Mouse (Mus musculus) lung, adult 2 months (tissue): ENCODE results near the gene Tead4.

Experiments
- CTCF ChIP-seq: fragments of 200-500 bp; IDR thresholded peaks from 2 replicates; pipeline ENCODE4 v1.5.1; 2011; ENCODE audit warnings: mild to moderate bottlenecking, low read length, control low read depth; ENCODE audit not compliant: insufficient read depth
- POLR2A ChIP-seq: fragments of 200-500 bp; IDR thresholded peaks from 2 replicates; pipeline ENCODE4 v1.6.1; 2011; ENCODE audit warnings: low read depth, mild to moderate bottlenecking, control low read depth, low read length, borderline replicate concordance; ENCODE audit errors: extremely low read depth

GRCm38 (mm10) chr6:128255292-128255691 lies 45.3 kb downstream of the Tead4 start:
- TF ChIP-seq CTCF (no peak), POLR2A (no peak)
